Mouse (Mus musculus) heart, postnatal 25 days (tissue): ENCODE measurements around the gene Akna. TPM values are rescaled to one million over a fixed set of nuclear protein-coding genes. Genes with fewer than 3 reads are reported as not detected.
"Not testable (repeated sequence)": the region's sequence is repeated elsewhere in the genome, so short reads cannot be mapped to it uniquely, and the experiment has no call there.

Experiments used
- DNase-seq: peaks from one replicate; pipeline ENCODE4 v3.0.0; 2022; ENCODE audit warnings: low spot score
- intact Hi-C: fragments of 180-260 bp; cut with DNase I; formaldehyde crosslinking; loops from one replicate; pipeline ENCODE4 v1.15.1; 2025
- total RNA-seq, 2 experiments: library from RNA; stranded (reverse); gene quantifications; 2 replicates each; pipeline ENCODE4 v1.2.3; 2021

Akna gene
- total RNA-seq, 2 experiments from 2014 or later: 3.5 to 3.7 TPM

- DNase-seq: no peak
- intact Hi-C loops: no loop called here
Observed at GRCm38 (mm10) chr4:63345261-63345660, 57.9 kb downstream of the Akna start.

GRCm38 (mm10) chr4:63344295-63344694, 58.9 kb downstream of the Akna start, which contains the start of gene Orm1:
TSS of gene Orm1 (plus strand) at chr4:63344560.
- intact Hi-C loops: no loop called here
- DNase-seq: no peak

GRCm38 (mm10) chr4:63343608-63344007, 59.5 kb downstream of the Akna start:
- intact Hi-C loops: no loop called here

GRCm38 (mm10) chr4:63342491-63342890, 60.7 kb downstream of the Akna start:
- intact Hi-C loops: no loop called here
- DNase-seq: no peak

More at GRCm38 (mm10) chr4:63343608-63344007, 59.5 kb downstream of the Akna start:
- DNase-seq: no peak

GRCm38 (mm10) chr4:63338414-63339076, 64.6 kb downstream of the Akna start:
- DNase-seq: no peak
- intact Hi-C loops: no loop called here

- intact Hi-C loops: no loop called here
Observed at GRCm38 (mm10) chr4:63333403-63333802, 69.8 kb downstream of the Akna start.

GRCm38 (mm10) chr4:63323275-63323815, 79.8 kb downstream of the Akna start:
- no peak for DNase-seq
- intact Hi-C loops: no loop called here

More at GRCm38 (mm10) chr4:63333403-63333802, 69.8 kb downstream of the Akna start:
- DNase-seq: no peak

GRCm38 (mm10) chr4:63319566-63319965, 83.6 kb downstream of the Akna start:
- not testable (repeated sequence) for DNase-seq
- intact Hi-C loops: loop anchor here (1.0 kb wide), 1 partner anchor 138 kb away; no protein-coding TSS in a partner anchor

Other genes with a start within 250 kb of the Akna start
- gene Ambp, start 248.6 kb downstream of the Akna start, total RNA-seq: not detected
- gene Kif12, start 231.2 kb downstream of the Akna start, total RNA-seq: not detected
- 1 to 10 TPM; 1.3 to 1.7 TPM for gene Col27a1, start 189.3 kb downstream of the Akna start, total RNA-seq
- 1 to 10 TPM in 1 of 2 experiments, under 1 TPM in 1; 0.44 to 1.1 TPM for gene Orm1, start 58.8 kb downstream of the Akna start, total RNA-seq
- gene Orm3, start 47.2 kb downstream of the Akna start, total RNA-seq: 1 to 10 TPM; 1.3 to 1.5 TPM
- gene Orm2, start 40.9 kb downstream of the Akna start, total RNA-seq: under 1 TPM; 0.50 to 0.60 TPM
- 10 to 100 TPM; 36.9 to 41.9 TPM for gene Whrn, start 92.6 kb upstream of the Akna start, total RNA-seq
- gene Atp6v1g1, start 141.4 kb upstream of the Akna start, total RNA-seq: 100 to 1,000 TPM; 144 to 162 TPM
- gene Tmem268, start 155.4 kb upstream of the Akna start, total RNA-seq: 10 to 100 TPM in 1 of 2 experiments, 1 to 10 TPM in 1; 9.8 to 10.9 TPM
- not detected for gene Gm11213, start 201.9 kb upstream of the Akna start, total RNA-seq
- not detected for gene Tex48, start 219.1 kb upstream of the Akna start, total RNA-seq